Comparison of ENCODE assay signal across 9 mouse cellular contexts in genomic region chr6:12350753-12351152, GRCm38 (mm10).
DNase-seq lines count a peak whose midpoint lies in the region; ATAC-seq lines count a peak whose summit lies in the region.
"Had no signal": no experiment of that assay in that cellular context is flagged by ENCODE, and none has a peak within 500 bp of the region (broad histone marks: within the 10 kb centered on the region; RNA-seq: fewer than 3 reads in every experiment).

No protein-coding gene starts in this region.

- no peaks in the 10 kb centered on the region for H3K36me3 ChIP-seq in midbrain, embryonic 14.5 days (ENCODE audit: control insufficient read depth, insufficient read depth, low read length)
- H3K36me3 ChIP-seq: intestine, embryonic 15.5 days had no signal

- no peaks in the 10 kb centered on the region for H3K9me3 ChIP-seq in midbrain, embryonic 14.5 days (ENCODE audit: control insufficient read depth, low read length)
- H3K9me3 ChIP-seq: intestine, embryonic 15.5 days had no signal

- peak overlapping the region; percentile 5; the same call in 1 of the 2 replicates for H3K4me2 ChIP-seq in midbrain, embryonic 14.5 days (ENCODE audit: low read length)
- H3K4me2 ChIP-seq: intestine, embryonic 15.5 days had no signal

- DNase-seq in cerebellum, postnatal 14 days, result peak; percentile 33 to 62
- no peak for DNase-seq in cerebellum, adult 8-10 months
- peak; percentile 7 for DNase-seq in layer of hippocampus, adult 9-11 months
- no peak for DNase-seq in layer of hippocampus, adult 8-10 months (ENCODE audit: low spot score in 2 of 2)
- peak; percentile 43 for DNase-seq in embryo, embryonic 11 days
- DNase-seq in midbrain, embryonic 14.5 days, result peak; percentile 84
- no peak for DNase-seq in adrenal gland, postnatal 4 days (ENCODE audit: low spot score in 2 of 2)

- peaks cover 9% of the 10 kb centered on the region; the same call in 1 of the 2 replicates for H3K4me1 ChIP-seq in midbrain, embryonic 14.5 days (ENCODE audit: control insufficient read depth, insufficient read depth, low read length)
- H3K4me1 ChIP-seq: intestine, embryonic 15.5 days had no signal

- H3K9ac ChIP-seq in midbrain, embryonic 14.5 days (replicated peaks; ENCODE audit: low read length), result no peak overlapping the region
- H3K9ac ChIP-seq: intestine, embryonic 15.5 days had no signal

- WGBS in midbrain, embryonic 14.5 days, result 27% methylated on average over 5 of the region's 5 CpGs

- H3K4me3 ChIP-seq in midbrain, embryonic 14.5 days (replicated peaks; ENCODE audit: low read depth, low read length), result no peak overlapping the region
- H3K4me3 ChIP-seq: intestine, embryonic 15.5 days had no signal

- H3K27ac ChIP-seq in midbrain, embryonic 14.5 days (replicated peaks; ENCODE audit: low read depth, low read length), result peak overlapping the region; percentile 26; the same call in 1 of the 2 replicates
- H3K27ac ChIP-seq: intestine, embryonic 15.5 days had no signal

- no peaks in the 10 kb centered on the region for H3K27me3 ChIP-seq in midbrain, embryonic 14.5 days (ENCODE audit: control insufficient read depth, insufficient read depth, low read length)
- H3K27me3 ChIP-seq: intestine, embryonic 15.5 days had no signal

- no peak for ATAC-seq in midbrain, embryonic 14.5 days (ENCODE audit: low FRiP score, low TSS enrichment)
- no peak for ATAC-seq in megakaryocyte, adult 5-6 weeks (ENCODE audit: poor library complexity, severe bottlenecking)
- ATAC-seq: intestine, embryonic 15.5 days had no signal

Comparison
In these comparisons a context has a peak if more than half of its experiments do, and no peak if none do; other contexts are left out.
1. DNase-seq: peak in cerebellum, postnatal 14 days (2 of 2), layer of hippocampus, adult 9-11 months (single experiment), embryo, embryonic 11 days (single experiment) and midbrain, embryonic 14.5 days (single experiment); none in cerebellum, adult 8-10 months (single experiment), layer of hippocampus, adult 8-10 months (0 of 2) and adrenal gland, postnatal 4 days (0 of 2).